Mouse (Mus musculus) Muller cell, postnatal 12 days (primary cell): ENCODE measurements at regions not wholly inside any gene's neighbourhood (a gene's known extent, or its start where the extent isn't known, plus 50 kb on each side); places are given as distances from the start of the nearest gene placed in this dataset.

Experiments
- DNase-seq: peaks from one replicate; pipeline ENCODE4 v3.0.0-alpha.2; 2015; ENCODE audit errors: inconsistent ontology term

DNA sequence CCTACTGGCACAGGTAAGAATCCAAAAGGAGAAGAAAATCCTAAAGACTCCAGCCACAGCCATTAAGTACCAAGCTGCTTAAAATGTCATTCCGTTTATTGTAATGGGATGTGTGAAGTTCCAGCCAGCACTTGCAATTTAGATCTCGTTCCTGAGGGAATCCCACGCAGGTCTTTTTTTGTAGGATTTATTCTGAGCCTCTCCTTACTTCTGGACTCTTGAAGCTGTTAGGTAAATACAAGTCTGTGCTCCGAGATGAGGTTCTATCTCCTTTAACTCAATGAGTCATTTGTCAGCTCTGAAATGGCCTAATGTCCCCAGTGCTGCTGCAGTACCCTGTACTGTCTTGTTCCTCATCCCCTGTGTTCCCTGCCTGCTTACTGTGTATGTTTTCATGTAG lies 94.9 kb upstream of the Eef1e1 start:
- no peak for DNase-seq

- DNase-seq: no peak
Measured at GRCm38 (mm10) chr13:38751876-38752275, 93.0 kb upstream of the Eef1e1 start.

DNA sequence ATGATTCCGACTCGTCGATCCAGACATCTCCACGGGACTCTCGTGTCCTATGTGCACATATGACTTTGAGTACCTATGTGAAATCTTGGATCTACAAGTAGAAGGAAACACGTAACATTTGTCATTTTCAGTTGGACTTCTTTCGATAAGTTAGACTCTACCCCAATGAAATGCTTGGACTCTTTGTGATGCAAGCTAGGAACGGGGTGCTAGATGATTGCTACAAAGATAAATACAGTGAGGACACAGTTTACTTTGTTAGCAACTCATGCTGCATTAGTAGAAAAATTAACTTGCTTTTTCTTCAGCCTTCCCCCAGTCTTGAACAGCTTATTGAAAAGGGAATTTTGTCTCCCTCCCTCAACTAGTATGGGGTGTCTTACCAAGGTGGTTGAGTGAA lies 81.2 kb upstream of the Eef1e1 start:
- DNase-seq: no peak

- peak; percentile 42 for DNase-seq
Measured at GRCm38 (mm10) chr13:38736361-38737035, 77.6 kb upstream of the Eef1e1 start.

GRCm38 (mm10) chr13:38735294-38735693 lies 76.4 kb upstream of the Eef1e1 start:
- DNase-seq: no peak

DNA sequence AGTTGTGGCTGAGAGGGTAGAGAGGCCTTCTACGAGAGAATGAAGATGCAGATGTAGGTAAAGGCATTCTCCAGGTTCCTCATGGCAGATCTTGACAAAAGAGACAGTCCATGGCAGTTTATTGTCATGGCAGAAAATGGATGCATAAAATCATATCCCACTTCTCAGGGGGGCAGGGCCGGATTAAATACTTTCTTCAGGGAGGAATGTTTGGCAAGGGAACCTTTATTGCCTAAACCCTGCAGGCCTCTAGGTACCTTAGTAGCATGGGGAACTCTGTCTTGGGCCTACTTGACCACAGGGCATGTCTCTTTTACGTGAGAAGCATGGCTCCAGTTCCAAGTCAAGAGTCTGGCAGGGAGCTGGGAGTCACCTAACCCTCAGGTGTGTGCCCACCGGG lies 74.4 kb upstream of the Eef1e1 start:
- DNase-seq: no peak

DNA sequence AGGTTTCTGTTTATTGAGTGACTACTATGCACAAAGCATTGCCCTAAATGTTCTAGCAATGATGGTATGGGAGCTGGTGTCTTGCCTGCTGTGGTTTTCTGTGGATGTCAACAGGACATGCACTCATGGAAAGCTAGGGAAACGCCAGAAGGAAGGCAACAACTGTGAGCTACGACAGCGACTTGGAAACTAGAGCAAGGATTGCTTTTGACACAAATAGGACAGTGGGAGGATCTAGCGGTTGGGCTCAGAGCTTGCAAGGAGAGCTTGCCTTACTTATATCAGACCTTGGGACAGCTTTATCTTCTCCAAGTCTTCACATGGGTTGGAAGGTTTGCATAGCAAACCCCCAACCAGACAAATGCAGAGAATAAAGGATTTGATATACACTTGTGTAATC lies 66.6 kb upstream of the Eef1e1 start:
- no peak for DNase-seq

DNA sequence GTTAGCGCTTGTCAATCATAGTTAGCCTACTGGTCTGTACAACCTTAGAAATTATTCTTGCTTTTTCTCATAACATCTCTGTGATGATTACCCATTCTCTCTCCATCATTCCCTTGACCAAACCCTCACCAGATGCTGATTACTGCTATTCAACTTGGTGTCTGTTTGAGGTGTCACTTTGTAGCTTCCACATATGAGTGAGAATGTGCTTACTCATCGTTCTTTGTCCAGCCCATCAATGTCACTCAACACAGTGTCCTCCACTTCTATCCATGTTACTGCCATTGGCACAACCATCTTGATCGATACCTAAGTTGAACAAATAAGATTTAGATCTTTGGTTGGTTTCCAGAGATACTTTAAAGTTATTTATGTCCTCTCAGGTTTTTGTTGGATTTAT lies 62.3 kb upstream of the Eef1e1 start:
- no peak for DNase-seq

- no peak for DNase-seq
Measured at GRCm38 (mm10) chr13:38714838-38715237, 56.0 kb upstream of the Eef1e1 start.
